Mouse (Mus musculus) hindlimb bud, embryonic 11.5 days (tissue): ENCODE results near the gene Stum.

Source experiments
- DNase-seq: peaks from one replicate; pipeline ENCODE4 v3.0.0-alpha.2; 2012; ENCODE audit warnings: low read depth, low spot score; ENCODE audit errors: extremely low spot score

The Stum gene

DNA sequence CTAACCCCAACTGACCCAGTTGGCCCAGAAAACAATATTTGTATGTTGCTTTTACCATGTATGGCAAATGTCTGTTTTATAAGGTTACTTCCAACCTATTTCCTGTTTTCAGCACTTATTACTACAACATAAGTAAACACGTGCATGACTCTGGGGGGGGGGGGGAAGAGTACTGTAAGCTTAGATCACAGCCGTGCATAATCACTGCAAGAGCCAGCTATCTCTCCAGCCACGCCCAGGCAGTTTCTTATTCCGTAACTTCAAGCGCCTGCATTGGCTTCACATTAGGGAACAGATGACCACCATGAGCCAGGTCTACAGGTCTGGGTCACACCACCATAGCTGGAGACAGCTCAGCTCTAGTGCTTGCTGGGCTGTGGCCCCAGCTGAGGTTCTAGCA lies 53.5 kb downstream of the Stum start:
- DNase-seq = no peak

DNA sequence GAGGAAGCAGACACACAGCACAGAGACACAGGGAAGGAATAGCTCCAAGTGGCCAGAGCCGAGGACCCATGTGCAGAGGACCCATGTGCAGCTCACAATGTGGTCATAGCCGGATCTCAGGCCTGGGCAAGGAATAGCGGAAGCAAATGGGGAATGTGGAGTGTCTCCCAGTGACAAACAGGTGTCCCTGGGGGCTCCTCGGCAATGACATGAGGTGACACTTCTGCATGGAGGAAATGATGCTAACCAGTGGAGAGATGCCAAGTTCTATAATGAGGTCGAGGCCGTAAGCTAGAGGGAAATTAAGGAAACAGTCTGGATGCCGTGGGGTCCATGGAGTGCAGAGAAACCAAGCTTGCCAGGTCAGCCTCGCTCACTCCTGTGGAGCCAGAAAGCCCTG lies 54.4 kb downstream of the Stum start:
- no peak for DNase-seq

DNA sequence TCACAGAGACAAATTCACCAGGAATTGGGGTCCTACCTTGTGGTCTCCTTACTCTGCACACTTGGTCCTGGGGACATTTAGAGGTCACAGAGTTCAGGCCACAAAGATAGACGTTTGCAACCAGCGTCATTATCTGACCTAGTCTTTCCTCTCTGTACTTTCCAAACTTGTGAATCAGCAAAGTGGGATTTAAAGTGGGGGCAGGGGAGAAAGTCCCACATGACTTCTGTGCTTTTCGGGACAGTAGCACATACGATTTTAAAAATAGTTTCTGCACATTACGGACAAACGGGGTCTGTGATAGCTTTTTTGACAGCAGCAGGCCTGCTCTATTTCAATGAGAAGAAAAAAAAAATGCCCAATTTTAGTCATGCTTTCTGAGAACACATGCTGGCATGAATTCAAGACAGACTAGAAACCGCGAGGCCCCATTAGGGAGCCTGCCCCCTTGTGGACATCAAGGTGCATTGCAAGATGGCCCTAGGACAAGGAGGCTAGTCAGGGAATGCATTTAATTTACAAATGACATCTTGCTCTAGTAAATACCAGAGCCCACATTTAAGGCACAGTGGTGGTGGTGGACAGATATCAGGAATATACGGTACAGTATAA lies 55.1 kb downstream of the Stum start:
- no peak for DNase-seq

DNA sequence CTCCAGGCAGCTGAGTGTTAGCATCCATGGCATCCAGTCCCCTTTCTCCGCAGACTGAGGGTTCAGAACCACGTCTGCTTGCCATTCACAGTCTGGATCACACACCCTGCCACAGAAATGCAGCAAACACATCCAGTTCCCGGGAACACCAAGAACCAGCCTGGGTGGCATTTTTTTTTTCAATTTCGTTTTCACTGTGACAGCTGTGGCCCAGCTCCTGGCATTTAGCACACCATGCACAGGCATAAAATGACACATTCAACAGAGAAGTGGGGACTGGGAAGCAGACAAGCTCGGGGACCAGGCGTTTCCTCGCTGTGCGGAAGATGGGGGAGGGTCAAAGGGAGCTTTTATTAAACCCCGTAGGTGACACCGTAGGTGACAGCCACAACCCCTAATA lies 55.6 kb downstream of the Stum start:
- DNase-seq = no peak

GRCm38 (mm10) chr1:180426405-180426804 lies 56.9 kb downstream of the Stum start:
- DNase-seq = no peak

DNA sequence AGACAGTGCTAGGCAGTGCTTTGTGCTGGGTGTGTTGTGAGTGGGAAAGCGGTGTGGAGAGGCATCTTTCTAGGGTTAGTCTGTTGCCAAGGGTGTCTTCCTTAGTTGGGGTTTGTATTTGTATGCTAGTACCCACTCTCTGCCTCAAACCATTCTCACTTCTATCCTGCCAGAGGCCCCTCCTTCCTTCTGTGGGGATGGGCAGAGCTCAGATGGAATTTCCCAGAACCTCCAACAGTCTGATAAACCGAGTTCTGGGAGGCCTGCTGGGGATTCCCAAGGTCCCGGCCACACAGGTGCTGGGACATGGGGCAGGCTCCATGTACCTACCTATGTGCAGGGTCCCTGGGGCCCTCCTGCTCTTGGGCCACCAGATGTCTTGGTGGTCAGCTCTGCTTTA lies 59.4 kb downstream of the Stum start:
- DNase-seq = no peak

GRCm38 (mm10) chr1:180423008-180423639 lies 60.2 kb downstream of the Stum start:
- DNase-seq = no peak

- no peak for DNase-seq
Measured at GRCm38 (mm10) chr1:180422076-180422828, 61.1 kb downstream of the Stum start.

DNA sequence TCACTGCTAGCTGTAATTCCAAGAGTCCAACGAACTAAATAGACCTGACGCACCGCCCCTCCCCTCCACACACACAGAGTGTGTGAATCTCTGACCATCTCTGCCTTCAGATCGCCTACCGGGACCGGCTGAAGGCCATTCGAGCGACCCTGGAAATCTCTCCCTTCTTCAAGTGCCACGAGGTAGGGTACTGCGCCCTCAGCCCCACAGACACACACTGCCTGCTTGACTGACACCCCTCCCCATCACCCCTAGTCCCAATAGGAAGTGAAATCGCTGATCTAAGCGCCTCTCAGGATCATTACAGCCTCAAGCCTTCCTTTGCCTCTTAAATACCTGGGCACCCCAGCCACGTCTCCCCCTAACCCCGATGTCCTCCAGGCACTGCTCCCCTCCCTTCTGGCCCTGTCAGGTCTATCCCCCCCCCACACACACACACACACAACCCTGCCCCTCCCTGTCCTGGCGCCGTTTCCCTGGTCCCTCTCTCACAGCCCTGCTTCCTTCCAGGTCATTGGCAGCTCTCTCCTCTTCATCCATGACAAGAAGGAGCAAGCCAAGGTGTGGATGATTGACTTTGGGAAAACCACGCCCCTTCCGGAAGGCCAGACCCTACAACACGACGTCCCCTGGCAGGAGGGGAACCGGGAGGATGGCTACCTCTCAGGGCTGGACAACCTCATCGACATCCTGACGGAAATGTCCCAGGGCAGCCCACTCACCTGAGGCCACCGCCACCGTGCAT lies 62.0 kb downstream of the Stum start:
- DNase-seq = no peak

- DNase-seq = no peak
Measured at GRCm38 (mm10) chr1:180420496-180421164, 62.7 kb downstream of the Stum start.

GRCm38 (mm10) chr1:180419059-180419458 lies 64.2 kb downstream of the Stum start:
- no peak for DNase-seq

- DNase-seq = no peak
Measured at GRCm38 (mm10) chr1:180417118-180417517, 66.2 kb downstream of the Stum start.

DNA sequence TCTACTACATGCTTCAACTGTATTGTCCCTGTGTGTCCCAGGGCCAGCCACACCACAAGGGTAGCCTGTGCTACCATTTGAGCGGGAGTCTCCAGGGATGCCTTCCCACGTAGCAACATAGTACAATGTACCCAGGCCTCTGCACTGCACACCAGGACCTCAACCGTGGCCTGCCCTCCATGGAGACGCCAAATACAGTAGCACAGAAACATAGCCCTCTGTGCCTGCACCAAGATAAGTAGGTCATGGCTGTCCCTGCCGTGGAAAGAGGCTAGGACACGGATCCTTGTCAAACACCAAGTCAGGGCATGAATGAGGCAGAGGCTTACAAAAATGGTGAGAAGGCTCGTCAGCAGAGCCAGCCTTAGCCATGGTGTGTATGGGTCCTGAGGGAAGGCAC lies 67.5 kb downstream of the Stum start:
- no peak for DNase-seq

- no peak for DNase-seq
Measured at GRCm38 (mm10) chr1:180415064-180415463, 68.2 kb downstream of the Stum start.

DNA sequence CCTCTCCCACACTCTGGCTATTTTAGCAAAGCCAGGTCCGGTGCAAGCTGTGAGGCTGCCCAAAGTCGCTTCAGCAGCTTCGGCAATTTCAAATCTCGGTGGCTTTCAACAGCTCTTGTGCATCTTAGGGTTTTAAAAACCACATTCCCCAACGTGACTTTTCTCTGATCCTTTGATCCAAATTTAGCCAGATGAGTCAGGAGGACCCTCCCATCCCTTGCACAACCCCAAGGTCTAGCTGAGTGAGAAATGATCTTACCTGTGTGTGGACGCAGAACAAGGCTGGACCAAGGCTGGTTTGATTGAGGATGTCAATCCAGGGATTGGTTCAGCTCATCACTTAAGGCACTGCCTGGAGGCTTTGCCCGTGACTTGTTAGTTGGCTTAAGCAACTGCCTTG lies 73.0 kb downstream of the Stum start:
- DNase-seq = no peak

DNA sequence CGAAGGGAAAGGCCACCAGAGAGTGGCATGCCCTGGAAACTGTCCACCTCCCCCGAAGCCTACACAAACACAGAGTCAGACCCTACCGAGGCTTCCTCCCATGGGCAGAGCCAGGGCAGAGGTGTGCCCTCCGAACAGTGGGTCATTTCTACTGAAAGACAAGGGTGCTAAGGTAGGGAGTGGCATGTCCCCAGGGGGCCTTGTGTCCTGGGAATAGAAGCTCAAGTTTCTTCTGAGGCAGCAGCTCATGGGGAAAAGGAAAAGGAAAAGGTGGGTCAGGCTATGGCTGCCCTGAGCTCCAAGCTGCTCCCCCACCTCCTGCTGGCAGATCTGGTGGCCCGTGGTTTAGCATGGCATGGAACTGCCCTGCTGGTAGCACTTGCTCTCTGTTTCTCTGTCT lies 73.5 kb downstream of the Stum start:
- no peak for DNase-seq

DNA sequence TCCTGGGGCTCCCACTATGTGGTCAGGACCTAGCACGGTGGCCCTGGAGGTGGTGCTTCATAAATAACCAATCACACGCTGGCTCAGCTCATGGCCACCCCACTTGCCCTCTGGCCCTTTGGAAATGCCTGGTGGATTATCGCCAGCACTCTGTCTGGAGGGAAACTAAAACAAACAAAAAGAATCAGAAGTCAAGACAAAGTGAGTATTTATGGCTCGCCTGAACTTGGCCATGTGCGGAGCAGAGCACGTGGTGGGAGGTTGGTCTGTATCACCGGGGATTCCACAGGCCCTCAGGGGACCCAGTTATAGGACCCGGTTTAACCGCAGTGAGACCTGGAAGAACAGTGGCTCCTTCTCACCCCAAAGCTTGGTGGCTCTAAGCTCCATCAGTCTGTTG lies 74.5 kb downstream of the Stum start:
- DNase-seq = no peak

GRCm38 (mm10) chr1:180407727-180408719 lies 75.3 kb downstream of the Stum start:
- no peak for DNase-seq

DNA sequence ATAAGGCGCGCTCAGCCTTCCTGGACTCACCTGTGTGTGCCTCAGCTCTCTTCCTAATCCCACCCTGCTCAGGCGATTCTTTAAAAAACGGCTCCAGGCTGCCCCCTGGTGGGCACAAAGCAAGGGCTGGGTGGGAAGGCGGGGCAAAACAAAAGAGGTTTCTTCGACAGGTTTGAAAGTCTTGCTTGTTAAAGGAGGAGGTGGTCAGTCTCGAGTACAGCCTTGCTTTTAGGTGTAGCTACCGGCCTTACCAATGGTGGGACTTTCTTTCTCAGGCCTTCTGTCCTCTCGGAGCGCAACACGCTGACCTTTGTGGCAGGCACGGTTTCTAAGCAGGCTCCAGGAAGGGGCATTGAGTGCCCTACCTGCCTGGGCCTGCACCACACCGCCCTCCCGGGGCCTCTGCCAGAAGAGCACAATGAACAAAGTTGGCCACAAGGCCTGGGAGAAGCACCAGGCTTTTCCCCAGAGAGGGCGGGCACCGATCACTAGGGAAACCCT lies 76.1 kb downstream of the Stum start:
- peak; percentile 67 for DNase-seq
